Mouse (Mus musculus) stomach, embryonic 16.5 days (tissue): ENCODE results near the gene Fam3c. TPM values are rescaled to one million over a fixed set of nuclear protein-coding genes. Genes with fewer than 3 reads are reported as not detected.
"Not testable (repeated sequence)": the region's sequence is repeated elsewhere in the genome, so short reads cannot be mapped to it uniquely, and the experiment has no call there.

Source experiments
- ATAC-seq: fragments of 200-750 bp; cut with Nextera tagmentation; 2 replicates; pipeline ENCODE4 v1.8.0; 2017; ENCODE audit warnings: moderate number of reproducible peaks, moderate TSS enrichment; ENCODE audit not compliant: insufficient read depth, low FRiP score
- H3K27ac ChIP-seq: fragments of 300-500 bp; sonication (generic); 2 replicates; pipeline ENCODE4 v1.5.1; 2014; ENCODE audit warnings: low read length
- H3K27me3 ChIP-seq: fragments of 300-500 bp; sonication (generic); 2 replicates; pipeline ENCODE4 v1.6.1; 2014; ENCODE audit warnings: low read length, control low read depth, mixed read lengths; ENCODE audit not compliant: control insufficient read depth, insufficient read depth
- H3K36me3 ChIP-seq: fragments of 300-500 bp; sonication (generic); 2 replicates; pipeline ENCODE4 v1.6.1; 2014; ENCODE audit warnings: low read length; ENCODE audit not compliant: control insufficient read depth, insufficient read depth
- H3K4me1 ChIP-seq: fragments of 300-500 bp; sonication (generic); 2 replicates; pipeline ENCODE4 v1.6.1; 2014; ENCODE audit warnings: low read length, control low read depth, mixed read lengths; ENCODE audit not compliant: control insufficient read depth, insufficient read depth
- H3K4me2 ChIP-seq: fragments of 300-500 bp; sonication (generic); 2 replicates; pipeline ENCODE4 v1.6.1; 2014; ENCODE audit warnings: low read depth, low read length, mixed read lengths
- H3K4me3 ChIP-seq: fragments of 300-500 bp; sonication (generic); replicated peaks from 2 replicates; pipeline ENCODE4 v1.5.1; 2014; ENCODE audit warnings: mild to moderate bottlenecking, low read length
- H3K9ac ChIP-seq: fragments of 300-500 bp; sonication (generic); 2 replicates; pipeline ENCODE4 v1.6.1; 2014; ENCODE audit warnings: low read length
- H3K9me3 ChIP-seq: fragments of 300-500 bp; sonication (generic); replicated peaks from 2 replicates; pipeline ENCODE4 v1.6.1; 2016; ENCODE audit warnings: low read length, control low read depth; ENCODE audit not compliant: control insufficient read depth
- WGBS: fragments of 180-500 bp; shearing (Covaris S2); extraction: QIAGEN DNeasy Blood & Tissue Kit; methylation state at CpG from one replicate; pipeline ENCODE4 v1.1.7; 2014; 5-methylcytosine and 5-hydroxymethylcytosine counted together
- polyA plus RNA-seq: library from polyadenylated mRNA; unstranded; fragments of >200 nt; fragmentation: Nextera tagmentation; extraction: Ambion mirVana; gene quantifications from 2 replicates; pipeline ENCODE4 v1.2.1, GENCODE M21; 2015

Gene Fam3c
- polyA plus RNA-seq, 1 experiment from 2014 or later, result 82.2 TPM

DNA sequence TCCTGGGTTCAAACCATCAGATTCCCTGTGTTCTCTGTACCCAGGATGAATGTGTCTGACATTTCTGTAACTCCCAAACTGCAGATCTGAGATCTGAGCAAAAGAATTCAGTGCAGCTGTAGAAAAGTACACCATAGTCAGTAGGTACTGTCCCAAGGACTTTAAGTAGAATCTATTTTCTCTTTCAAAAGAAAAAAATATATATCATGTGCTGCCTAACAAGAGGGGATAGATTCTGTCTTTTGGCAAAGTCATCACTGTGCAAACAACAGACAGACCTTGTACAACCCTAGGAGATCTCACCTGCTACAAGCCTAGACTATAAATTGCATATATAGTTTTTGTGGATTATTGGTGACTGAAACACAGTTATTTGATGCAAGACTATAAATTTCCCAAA, 87.4 kb downstream of the Fam3c start:
- Histone ChIP-seq H3K36me3 (no peaks in the 10 kb centered on the region), H3K27me3 (no peaks in the 10 kb centered on the region), H3K4me3 (no peak overlapping the region), H3K9me3 (no peaks in the 10 kb centered on the region), H3K4me1 (no peaks in the 10 kb centered on the region), H3K9ac (no peak overlapping the region), H3K27ac (no peak overlapping the region), H3K4me2 (no peak overlapping the region)
- no peak for ATAC-seq

DNA sequence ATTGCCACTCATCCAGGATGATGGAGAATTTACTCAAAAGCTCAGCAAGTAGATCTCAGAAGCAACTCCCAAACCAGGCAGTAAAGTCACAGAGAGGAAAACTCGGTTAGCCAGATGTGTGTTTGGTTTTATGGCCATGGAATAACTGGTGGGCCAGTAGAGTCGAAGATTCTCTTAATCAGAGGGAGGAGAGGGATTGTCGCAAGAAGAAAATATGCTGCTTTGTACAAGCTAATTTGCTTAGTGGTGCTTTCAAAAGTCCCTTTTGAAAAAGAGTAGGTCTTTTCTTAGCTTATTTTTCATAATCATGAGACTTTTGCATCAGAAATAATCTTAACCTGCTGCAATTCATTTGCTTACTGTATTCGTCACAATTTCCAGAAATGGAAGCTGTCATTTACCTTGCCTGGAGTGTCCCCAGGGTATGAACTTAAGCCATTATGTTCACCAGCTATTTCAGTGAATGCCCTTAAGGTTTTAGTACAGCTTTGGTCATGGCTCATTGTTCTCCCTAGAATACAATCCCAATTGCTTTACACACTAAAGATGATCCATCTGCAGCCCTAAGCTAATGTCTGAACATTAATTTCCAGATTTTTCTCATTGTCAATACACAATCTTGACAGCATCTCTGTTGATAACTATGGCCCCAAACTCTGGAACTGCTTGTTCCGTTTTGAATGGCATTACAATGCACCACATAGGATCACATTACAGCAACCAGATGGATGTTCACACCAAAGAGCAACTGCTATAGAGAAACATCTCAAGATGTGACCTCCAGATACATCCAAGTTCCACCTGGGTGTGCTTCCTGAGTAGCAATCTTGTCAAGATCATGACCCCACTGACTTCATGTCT, 88.0 kb downstream of the Fam3c start:
- Histone ChIP-seq H3K4me1 (no peaks in the 10 kb centered on the region), H3K27me3 (no peaks in the 10 kb centered on the region), H3K4me3 (no peak overlapping the region), H3K4me2 (no peak overlapping the region), H3K9me3 (no peaks in the 10 kb centered on the region), H3K36me3 (no peaks in the 10 kb centered on the region), H3K27ac (no peak overlapping the region), H3K9ac (no peak overlapping the region)
- no peak for ATAC-seq
- 77% methylated on average over 5 of the region's 5 CpGs for WGBS

DNA sequence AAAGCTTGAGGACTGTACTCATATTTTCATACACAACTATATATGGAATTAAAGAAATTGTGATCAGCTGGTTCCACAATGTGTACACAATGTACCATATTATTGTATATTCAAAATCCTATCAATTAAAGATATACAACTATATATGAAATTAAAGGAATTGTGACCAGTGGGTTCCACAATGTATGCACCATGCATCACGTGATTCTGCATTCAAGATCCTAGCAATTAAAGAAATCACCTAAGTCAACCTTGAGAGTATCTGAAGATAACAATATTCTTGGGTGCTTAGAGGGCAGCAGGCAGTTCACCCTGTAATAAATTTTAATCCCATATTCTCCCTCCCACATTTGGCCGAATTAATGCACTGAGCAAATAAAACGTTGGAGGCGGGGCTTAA, 90.0 kb downstream of the Fam3c start:
- WGBS, result 80% methylated on average over 4 of the region's 4 CpGs
- Histone ChIP-seq H3K27me3 (no peaks in the 10 kb centered on the region), H3K9me3 (no peaks in the 10 kb centered on the region), H3K27ac (no peak overlapping the region), H3K9ac (no peak overlapping the region), H3K4me1 (no peaks in the 10 kb centered on the region), H3K4me3 (no peak overlapping the region), H3K4me2 (no peak overlapping the region), H3K36me3 (no peaks in the 10 kb centered on the region)
- ATAC-seq, result no peak

DNA sequence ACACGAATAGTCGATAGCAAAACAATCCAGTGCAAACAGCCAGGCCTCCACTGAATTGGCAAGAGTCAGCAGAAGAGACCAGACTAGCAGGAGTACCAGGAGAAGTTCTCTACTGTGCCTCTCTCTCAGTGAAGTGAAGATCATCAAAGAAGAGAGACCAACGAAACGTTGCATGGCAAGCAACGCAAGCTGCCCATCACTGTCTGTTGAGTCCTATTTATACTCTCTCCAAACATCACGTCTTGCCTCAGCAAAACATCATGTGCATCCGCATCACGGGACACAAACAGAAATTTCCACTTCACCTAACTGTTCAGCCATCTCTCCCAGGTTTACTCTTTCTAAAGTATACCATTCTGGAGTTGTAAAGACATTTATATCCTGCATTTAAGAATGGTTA, 91.9 kb downstream of the Fam3c start:
- not testable (repeated sequence) for H3K27me3 ChIP-seq, H3K4me1 ChIP-seq, H3K9ac ChIP-seq, H3K9me3 ChIP-seq, H3K4me3 ChIP-seq, ATAC-seq, H3K36me3 ChIP-seq, H3K4me2 ChIP-seq, H3K27ac ChIP-seq
- WGBS, result 85% methylated on average over 8 of the region's 8 CpGs

DNA sequence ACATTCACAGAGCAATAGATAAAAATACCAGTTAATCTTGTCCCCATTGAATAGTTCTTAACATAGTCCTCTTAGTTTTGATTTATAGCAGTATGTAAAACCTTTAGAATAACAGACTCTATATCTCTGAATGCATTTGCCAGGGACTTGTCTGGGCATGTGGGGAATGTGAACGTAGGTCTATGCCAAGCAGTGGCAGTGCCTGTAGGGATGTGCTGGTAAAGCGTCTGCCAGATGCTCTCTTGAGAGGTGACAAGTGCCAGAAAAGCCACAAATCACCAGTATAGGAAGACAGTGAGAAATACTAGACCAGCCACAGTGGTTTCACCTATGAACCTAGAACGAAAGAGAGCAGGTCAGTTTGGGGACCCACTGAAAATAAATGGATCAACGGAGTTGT, 93.5 kb downstream of the Fam3c start:
- Histone ChIP-seq H3K9me3 (no peaks in the 10 kb centered on the region), H3K27ac (no peak overlapping the region), H3K36me3 (no peaks in the 10 kb centered on the region), H3K27me3 (no peaks in the 10 kb centered on the region), H3K4me2 (no peak overlapping the region), H3K4me1 (no peaks in the 10 kb centered on the region), H3K9ac (no peak overlapping the region), H3K4me3 (no peak overlapping the region)
- 54% methylated on average over 4 of the region's 4 CpGs for WGBS
- ATAC-seq, result no peak

DNA sequence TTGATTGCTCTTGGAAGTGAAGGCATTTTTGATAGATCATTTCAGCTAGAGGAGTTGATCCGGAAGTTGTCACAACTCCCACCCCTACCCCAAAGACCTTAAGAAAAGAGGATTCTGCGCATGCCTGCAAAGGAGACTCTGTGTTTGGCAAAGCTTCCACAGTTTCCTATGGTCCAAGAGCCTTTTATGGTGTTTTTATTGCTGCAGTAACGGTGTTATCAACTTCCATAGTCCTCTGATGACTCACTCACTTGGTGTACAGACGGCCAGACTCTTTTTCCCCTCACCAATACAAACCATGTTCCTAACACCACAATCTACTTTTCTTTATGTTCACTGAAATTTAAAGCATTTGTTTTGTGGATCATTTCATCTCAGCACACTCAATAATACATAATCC, 97.3 kb downstream of the Fam3c start:
- Histone ChIP-seq H3K9me3 (no peaks in the 10 kb centered on the region), H3K27ac (no peak overlapping the region), H3K27me3 (no peaks in the 10 kb centered on the region), H3K4me2 (no peak overlapping the region), H3K4me1 (no peaks in the 10 kb centered on the region), H3K9ac (no peak overlapping the region), H3K36me3 (no peaks in the 10 kb centered on the region), H3K4me3 (no peak overlapping the region)
- 65% methylated on average over 4 of the region's 4 CpGs for WGBS
- ATAC-seq, result no peak; the same call in 1 of the 2 replicates

Other genes starting within 250 kb of the Fam3c start
- 2.6 and 3.4 TPM in 2 replicates for gene Wnt16, start 68.0 kb downstream of the Fam3c start, polyA plus RNA-seq